Mouse (Mus musculus) hindbrain, postnatal 0 days (tissue): Measurements from ENCODE around the gene Rbm5. TPM values are rescaled to one million over a fixed set of nuclear protein-coding genes. Genes with fewer than 3 reads are reported as not detected.

Source experiments
- ATAC-seq: fragments of 200-750 bp; cut with Nextera tagmentation; 2 replicates; pipeline ENCODE4 v1.8.0; 2017; ENCODE audit warnings: mild to moderate bottlenecking, moderate TSS enrichment, moderate library complexity
- DNase-seq: peaks from one replicate; pipeline ENCODE4 v3.0.0-alpha.2; 2015; ENCODE audit warnings: low spot score
- H3K27ac ChIP-seq: fragments of 300-500 bp; sonication (generic); 2 replicates; pipeline ENCODE4 v1.5.1; 2014; ENCODE audit warnings: mild to moderate bottlenecking
- H3K27me3 ChIP-seq: fragments of 300-500 bp; sonication (generic); 2 replicates; pipeline ENCODE4 v1.6.1; 2014; ENCODE audit warnings: low read length, mixed read lengths; ENCODE audit not compliant: insufficient read depth
- H3K36me3 ChIP-seq: fragments of 300-500 bp; sonication (generic); 2 replicates; pipeline ENCODE4 v1.6.1; 2014; ENCODE audit warnings: low read length, mixed read lengths; ENCODE audit not compliant: insufficient read depth
- H3K4me1 ChIP-seq: fragments of 300-500 bp; sonication (generic); 2 replicates; pipeline ENCODE4 v1.6.1; 2014; ENCODE audit warnings: antibody characterized with exemption, low read length, mixed read lengths; ENCODE audit not compliant: insufficient read depth
- H3K4me2 ChIP-seq: fragments of 300-500 bp; sonication (generic); 2 replicates; pipeline ENCODE4 v1.6.1; 2014; ENCODE audit warnings: low read depth, mild to moderate bottlenecking, low read length, moderate library complexity, mixed read lengths
- H3K4me3 ChIP-seq: fragments of 300-500 bp; sonication (generic); 2 replicates; pipeline ENCODE4 v1.5.1; 2014; ENCODE audit warnings: low read length
- H3K9ac ChIP-seq: fragments of 300-500 bp; sonication (generic); replicated peaks from 2 replicates; pipeline ENCODE4 v1.6.1; 2014; ENCODE audit warnings: mild to moderate bottlenecking, low read length, moderate library complexity, mixed read lengths
- H3K9me3 ChIP-seq: fragments of 300-500 bp; sonication (generic); 2 replicates; pipeline ENCODE4 v1.6.1; 2016; ENCODE audit warnings: low read length, mixed read lengths
- CTCF ChIP-seq: IDR thresholded peaks from 2 replicates; pipeline ENCODE4 v1.5.1; 2016; ENCODE audit warnings: antibody characterized with exemption, control low read depth, low read depth
- WGBS: fragments of 180-500 bp; shearing (Covaris S2); extraction: QIAGEN DNeasy Blood & Tissue Kit; methylation state at CpG from one replicate; pipeline ENCODE4 v1.1.7; 2014; 5-methylcytosine and 5-hydroxymethylcytosine counted together
- polyA plus RNA-seq: library from polyadenylated mRNA; unstranded; fragments of >200 nt; fragmentation: Nextera tagmentation; extraction: Ambion mirVana; gene quantifications from 2 replicates; pipeline ENCODE4 v1.2.1, GENCODE M21; 2015
- total RNA-seq: library from RNA; depleted of rRNA; stranded (reverse); fragments of >200 nt; gene quantifications from 2 replicates; pipeline ENCODE4 v1.2.3, GENCODE M21; 2014; rRNA removed

Gene Rbm5
- total and polyA plus RNA-seq, 2 experiments from 2014 or later: 142 to 149 TPM

DNA sequence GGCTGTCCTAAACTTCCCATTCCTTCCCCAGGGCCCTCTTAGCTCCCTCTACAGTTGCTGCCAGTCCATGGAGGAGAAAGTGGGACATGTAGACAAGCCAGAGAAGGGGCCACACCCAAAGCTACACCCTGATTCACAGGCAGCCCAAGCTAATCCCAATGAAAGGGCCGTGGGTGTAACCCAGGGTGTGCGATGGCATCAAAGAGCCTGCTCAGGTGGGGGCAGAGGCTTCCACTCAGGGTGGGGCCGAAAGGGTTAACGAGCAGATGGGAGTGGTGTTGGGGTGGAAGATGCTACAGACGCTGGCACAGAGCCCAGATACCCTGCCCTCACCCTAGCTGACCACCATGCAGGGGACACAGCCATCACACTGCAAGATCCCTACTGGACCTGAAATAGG is 78.0 kb downstream of the Rbm5 start:
- no peak for ATAC-seq
- no peaks in the 10 kb centered on the region for H3K9me3 ChIP-seq
- H3K27me3 ChIP-seq: no peaks in the 10 kb centered on the region
- H3K4me2 ChIP-seq: no peak overlapping the region
- peaks cover under 1% of the 10 kb centered on the region; the same call in 1 of the 2 replicates for H3K4me1 ChIP-seq
- peaks cover 6% of the 10 kb centered on the region; the same call in 1 of the 2 replicates for H3K36me3 ChIP-seq
- no peak overlapping the region for H3K9ac ChIP-seq
- no peak overlapping the region for H3K27ac ChIP-seq
- no peak for TF ChIP-seq CTCF
- WGBS: 53% methylated on average over 5 of the region's 5 CpGs
- no peak overlapping the region for H3K4me3 ChIP-seq
- DNase-seq: no peak

DNA sequence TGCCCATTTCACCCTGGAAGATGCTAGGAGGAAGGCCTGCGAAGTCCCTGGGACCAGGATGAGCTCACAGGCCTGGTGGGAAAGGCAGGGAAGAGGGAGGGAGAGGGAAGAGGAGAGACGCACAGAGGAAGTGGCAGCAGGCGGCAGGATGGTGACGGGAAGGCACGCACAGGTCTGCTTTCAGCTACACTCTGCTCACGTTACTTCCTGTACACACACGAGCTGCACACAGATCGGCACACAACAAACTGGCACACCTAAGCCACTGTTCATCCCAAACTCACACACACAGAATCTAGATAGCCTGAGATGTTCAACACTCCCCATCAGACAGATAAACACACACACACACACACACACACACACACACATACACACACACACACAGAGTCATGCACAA is 80.4 kb downstream of the Rbm5 start:
- DNase-seq (no peak), ATAC-seq (no peak)
- Histone ChIP-seq H3K9me3 (no peaks in the 10 kb centered on the region), H3K9ac (no peak overlapping the region), H3K27ac (no peak overlapping the region), H3K4me1 (no peaks in the 10 kb centered on the region), H3K36me3 (peaks cover 12% of the 10 kb centered on the region; the same call in 1 of the 2 replicates), H3K27me3 (no peaks in the 10 kb centered on the region), H3K4me2 (no peak overlapping the region), H3K4me3 (no peak overlapping the region)
- 85% methylated on average over 8 of the region's 8 CpGs for WGBS
- no peak for TF ChIP-seq CTCF

Other genes starting within 250 kb of the Rbm5 start
- gene Tmem115, start 237.1 kb downstream of the Rbm5 start, total RNA-seq: 72.6 and 78.4 TPM in 2 replicates
- 51.6 and 52.3 TPM in 2 replicates for gene Tmem115, start 237.1 kb downstream of the Rbm5 start, polyA plus RNA-seq
- gene Cyb561d2, start 228.8 kb downstream of the Rbm5 start, total RNA-seq: 56.5 and 69.3 TPM in 2 replicates
- 52.9 and 53.5 TPM in 2 replicates for gene Cyb561d2, start 228.8 kb downstream of the Rbm5 start, polyA plus RNA-seq
- gene Nprl2, start 228.8 kb downstream of the Rbm5 start, total RNA-seq: 58.6 and 70.5 TPM in 2 replicates
- gene Nprl2, start 228.8 kb downstream of the Rbm5 start, polyA plus RNA-seq: 53.0 and 54.6 TPM in 2 replicates
- gene Zmynd10, start 223.7 kb downstream of the Rbm5 start, total RNA-seq: 1.8 and 10.9 TPM in 2 replicates
- gene Zmynd10, start 223.7 kb downstream of the Rbm5 start, polyA plus RNA-seq: 3.5 and 3.7 TPM in 2 replicates
- gene Rassf1, start 219.4 kb downstream of the Rbm5 start, total RNA-seq: 17.6 and 20.2 TPM in 2 replicates
- gene Rassf1, start 219.4 kb downstream of the Rbm5 start, polyA plus RNA-seq: 30.3 and 31.0 TPM in 2 replicates
- gene Tusc2, start 207.7 kb downstream of the Rbm5 start, total RNA-seq: 128 and 142 TPM in 2 replicates
- gene Tusc2, start 207.7 kb downstream of the Rbm5 start, polyA plus RNA-seq: 115 and 119 TPM in 2 replicates
- gene Hyal2, start 203.1 kb downstream of the Rbm5 start, total RNA-seq: 59.8 and 75.3 TPM in 2 replicates
- 39.8 and 40.6 TPM in 2 replicates for gene Hyal2, start 203.1 kb downstream of the Rbm5 start, polyA plus RNA-seq
- gene Hyal1, start 194.1 kb downstream of the Rbm5 start, total RNA-seq: 3.4 and 7.7 TPM in 2 replicates
- gene Hyal1, start 194.1 kb downstream of the Rbm5 start, polyA plus RNA-seq: 3.3 and 4.9 TPM in 2 replicates
- gene Naa80, start 192.1 kb downstream of the Rbm5 start, total RNA-seq: 29.9 and 32.8 TPM in 2 replicates
- gene Naa80, start 192.1 kb downstream of the Rbm5 start, polyA plus RNA-seq: 17.8 and 19.4 TPM in 2 replicates
- gene Hyal3, start 190.2 kb downstream of the Rbm5 start, total RNA-seq: 3.3 and 4.9 TPM in 2 replicates
- gene Hyal3, start 190.2 kb downstream of the Rbm5 start, polyA plus RNA-seq: 1.7 and 1.9 TPM in 2 replicates
- 7.6 and 10.9 TPM in 2 replicates for gene Ifrd2, start 183.4 kb downstream of the Rbm5 start, total RNA-seq
- 9.0 and 9.3 TPM in 2 replicates for gene Ifrd2, start 183.4 kb downstream of the Rbm5 start, polyA plus RNA-seq
- 11.2 and 14.6 TPM in 2 replicates for gene Sema3b, start 161.8 kb downstream of the Rbm5 start, total RNA-seq
- gene Sema3b, start 161.8 kb downstream of the Rbm5 start, polyA plus RNA-seq: 8.3 and 9.0 TPM in 2 replicates
- 334 and 369 TPM in 2 replicates for gene Gnai2, start 135.6 kb downstream of the Rbm5 start, total RNA-seq
- gene Gnai2, start 135.6 kb downstream of the Rbm5 start, polyA plus RNA-seq: 275 and 287 TPM in 2 replicates
- gene Slc38a3, start 101.5 kb downstream of the Rbm5 start, total RNA-seq: 102 and 134 TPM in 2 replicates
- gene Slc38a3, start 101.5 kb downstream of the Rbm5 start, polyA plus RNA-seq: 52.1 and 54.5 TPM in 2 replicates
- 0.52 TPM in 1 of 2 replicates, not detected in the other for gene Gnat1, start 91.3 kb downstream of the Rbm5 start, total RNA-seq
- gene Gnat1, start 91.3 kb downstream of the Rbm5 start, polyA plus RNA-seq: 2.4 and 2.7 TPM in 2 replicates
- 65.4 and 81.3 TPM in 2 replicates for gene Sema3f, start 60.5 kb downstream of the Rbm5 start, total RNA-seq
- 7.5 and 8.7 TPM in 2 replicates for gene Sema3f, start 60.5 kb downstream of the Rbm5 start, polyA plus RNA-seq
- 58.4 and 62.3 TPM in 2 replicates for gene Rbm6, start 102.2 kb upstream of the Rbm5 start, total RNA-seq
- gene Rbm6, start 102.2 kb upstream of the Rbm5 start, polyA plus RNA-seq: 55.0 and 57.2 TPM in 2 replicates
- 21.9 and 28.2 TPM in 2 replicates for gene Mon1a, start 117.2 kb upstream of the Rbm5 start, total RNA-seq
- gene Mon1a, start 117.2 kb upstream of the Rbm5 start, polyA plus RNA-seq: 13.2 and 13.8 TPM in 2 replicates
- 0.61 and 2.7 TPM in 2 replicates for gene Mst1r, start 135.9 kb upstream of the Rbm5 start, total RNA-seq
- gene Mst1r, start 135.9 kb upstream of the Rbm5 start, polyA plus RNA-seq: 0.68 and 0.69 TPM in 2 replicates
- gene Actl11, start 157.5 kb upstream of the Rbm5 start, total RNA-seq: not detected in 2 replicates
- gene Actl11, start 157.5 kb upstream of the Rbm5 start, polyA plus RNA-seq: not detected in 2 replicates
- gene Camkv, start 164.7 kb upstream of the Rbm5 start, total RNA-seq: 80.1 and 87.4 TPM in 2 replicates
- 59.1 and 61.5 TPM in 2 replicates for gene Camkv, start 164.7 kb upstream of the Rbm5 start, polyA plus RNA-seq
- 8.4 and 23.3 TPM in 2 replicates for gene Traip, start 179.1 kb upstream of the Rbm5 start, total RNA-seq
- gene Traip, start 179.1 kb upstream of the Rbm5 start, polyA plus RNA-seq: 9.2 and 10.5 TPM in 2 replicates
- gene Uba7, start 204.5 kb upstream of the Rbm5 start, total RNA-seq: 6.0 and 12.8 TPM in 2 replicates
- gene Uba7, start 204.5 kb upstream of the Rbm5 start, polyA plus RNA-seq: 6.2 and 7.4 TPM in 2 replicates
- 0.18 and 0.78 TPM in 2 replicates for gene Gm20661, start 212.1 kb upstream of the Rbm5 start, total RNA-seq
- 0.54 TPM in 1 of 2 replicates, not detected in the other for gene Gm20661, start 212.1 kb upstream of the Rbm5 start, polyA plus RNA-seq
- gene Inka1, start 214.9 kb upstream of the Rbm5 start, total RNA-seq: 5.5 and 7.3 TPM in 2 replicates
- 16.6 and 18.0 TPM in 2 replicates for gene Inka1, start 214.9 kb upstream of the Rbm5 start, polyA plus RNA-seq
- gene Cdhr4, start 221.5 kb upstream of the Rbm5 start, total RNA-seq: 1.2 and 1.5 TPM in 2 replicates
- gene Cdhr4, start 221.5 kb upstream of the Rbm5 start, polyA plus RNA-seq: 0.45 and 0.91 TPM in 2 replicates
- gene Gm20662, start 225.4 kb upstream of the Rbm5 start, total RNA-seq: 3.3 TPM in 1 of 2 replicates, not detected in the other
- gene Gm20662, start 225.4 kb upstream of the Rbm5 start, polyA plus RNA-seq: 0.81 TPM in 1 of 2 replicates, not detected in the other
- gene Ip6k1, start 231.5 kb upstream of the Rbm5 start, total RNA-seq: 257 and 258 TPM in 2 replicates
- 79.6 and 83.6 TPM in 2 replicates for gene Ip6k1, start 231.5 kb upstream of the Rbm5 start, polyA plus RNA-seq